Mouse (Mus musculus): Measurements from ENCODE around the gene Amn.

DNA sequence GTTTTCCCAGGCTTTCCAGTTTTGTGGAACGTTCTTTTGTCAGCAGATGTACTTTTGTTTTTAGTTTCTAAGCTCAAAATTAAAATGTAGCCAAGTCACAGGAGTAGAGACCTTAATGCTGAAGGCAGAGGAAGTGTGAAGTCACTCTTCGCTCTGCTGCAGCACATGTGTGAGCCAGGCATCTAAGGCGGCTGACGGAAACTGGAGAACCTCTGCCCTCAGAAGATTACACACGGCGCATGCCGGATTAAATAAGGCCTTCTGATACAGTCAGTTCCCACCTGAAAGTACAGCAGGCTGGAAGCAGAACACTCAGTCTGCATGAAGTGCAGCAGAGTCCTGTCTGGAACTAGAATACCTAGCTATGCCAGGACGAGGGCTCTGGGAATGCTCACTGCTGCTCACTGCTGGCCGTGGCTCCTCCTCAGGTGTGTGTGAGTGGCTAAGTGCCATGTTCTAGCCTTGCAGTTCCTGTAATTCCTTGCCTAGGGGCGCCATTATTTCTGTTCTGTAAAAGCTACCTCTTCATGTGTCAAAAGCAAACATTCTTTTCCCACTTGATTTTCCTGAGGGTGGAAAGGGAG lies 45.6 kb upstream of the Amn start:
- no peak for TF ChIP-seq CTCF (IDR thresholded peaks at IDR 0.05; ENCODE audit: control insufficient read depth, insufficient read depth, insufficient read length)
- no peak for TF ChIP-seq USF1 (IDR thresholded peaks at IDR 0.05; ENCODE audit: low read depth)
- TF ChIP-seq CEBPB (IDR thresholded peaks at IDR 0.05; ENCODE audit: low read depth), result no peak
- no peak for TF ChIP-seq MYOG (IDR thresholded peaks at IDR 0.05; ENCODE audit: control insufficient read depth, extremely low read depth, insufficient read length)
